Mouse (Mus musculus) mouse embryonic stem cell (cell line): ENCODE measurements at regions not wholly inside any gene's neighbourhood (a gene's known extent, or its start where the extent isn't known, plus 50 kb on each side); places are given as distances from the start of the nearest gene placed in this dataset.
"Not testable (repeated sequence)": the region's sequence is repeated elsewhere in the genome, so short reads cannot be mapped to it uniquely, and the experiment has no call there.

Source experiments
- in situ Hi-C, 2 experiments: fragments of 300-500 bp; cut with MboI; formaldehyde crosslinking; loops; 1 replicate in 1 of 2; 3 replicates in 1 of 2; pipeline ENCODE4 v1.14.3; 2019 to 2020; ENCODE audit warnings: low sequenced_read_pairs in 2 of 2, low pct_unique_long_range_greater_than_20kb in 1 of 2, mixed read lengths in 1 of 2; ENCODE audit not compliant: unreplicated experiment in 1 of 2

- in situ Hi-C loops = no loop called here
These were observed 79.5 kb upstream of the Spata13 start for GRCm38 (mm10) chr14:60554222-60554740.

GRCm38 (mm10) chr14:60556541-60556940 lies 77.3 kb upstream of the Spata13 start:
- in situ Hi-C loops = no loop called here

- in situ Hi-C loops = no loop called here
These were observed 76.8 kb upstream of the Spata13 start for GRCm38 (mm10) chr14:60557020-60557419.

- in situ Hi-C loops = no loop called here
These were observed 74.4 kb upstream of the Spata13 start for GRCm38 (mm10) chr14:60559376-60559775.

- in situ Hi-C loops = no loop called here
These were observed 73.8 kb upstream of the Spata13 start for GRCm38 (mm10) chr14:60559826-60560529.

- in situ Hi-C loops = no loop called here
These were observed 57.5 kb upstream of the Spata13 start for GRCm38 (mm10) chr14:60576281-60576680.

- in situ Hi-C loops = not testable (repeated sequence)
These were observed 53.7 kb upstream of the Spata13 start for GRCm38 (mm10) chr14:60580131-60580530.
